Mouse (Mus musculus) ES-E14 (cell line): ENCODE measurements at regions not wholly inside any gene's neighbourhood (a gene's known extent, or its start where the extent isn't known, plus 50 kb on each side); places are given as distances from the start of the nearest gene placed in this dataset.

Experiments used
- DNase-seq: peaks from one replicate; pipeline ENCODE4 v3.0.0-alpha.2; 2013; ENCODE audit warnings: low read depth, low spot score
- H3K27ac ChIP-seq: 2 replicates; pipeline ENCODE4 v1.5.1; 2012; ENCODE audit warnings: low read depth, mild to moderate bottlenecking, low read length, moderate library complexity, mixed read lengths; ENCODE audit not compliant: poor library complexity, insufficient read depth, severe bottlenecking
- H3K36me3 ChIP-seq: 2 replicates; pipeline ENCODE4 v1.6.1; 2012; ENCODE audit warnings: mild to moderate bottlenecking, low read length, moderate library complexity, mixed read lengths; ENCODE audit not compliant: control insufficient read depth, poor library complexity, insufficient read depth, severe bottlenecking
- H3K4me1 ChIP-seq, 2 experiments: fragments of 150-350 bp in 1 of 2; sonication (generic) in 1 of 2; 2 replicates each; pipeline ENCODE4 v1.6.1; 2012; ENCODE audit warnings: low read length in 2 of 2, mild to moderate bottlenecking in 1 of 2, mixed read lengths in 1 of 2; ENCODE audit not compliant: control insufficient read depth in 2 of 2, insufficient read depth in 2 of 2, poor library complexity in 1 of 2
- H3K4me3 ChIP-seq, 2 experiments: fragments of 150-350 bp in 1 of 2; sonication (generic) in 1 of 2; 2 replicates each; pipeline ENCODE4 v1.5.1; 2012; ENCODE audit warnings: low read length in 2 of 2, low read depth in 1 of 2, mild to moderate bottlenecking in 1 of 2, mixed read lengths in 1 of 2; ENCODE audit not compliant: insufficient read depth in 1 of 2, poor library complexity in 1 of 2, severe bottlenecking in 1 of 2
- H3K9ac ChIP-seq: 2 replicates; pipeline ENCODE4 v1.6.1; 2012; ENCODE audit warnings: low read depth, mild to moderate bottlenecking, low read length, mixed read lengths; ENCODE audit not compliant: poor library complexity, insufficient read depth, severe bottlenecking
- H3K9me3 ChIP-seq: fragments of 150-350 bp; sonication (generic); 2 replicates; pipeline ENCODE4 v1.6.1; 2012; ENCODE audit warnings: low read depth, mild to moderate bottlenecking, low read length; ENCODE audit not compliant: control insufficient read depth, insufficient read depth
- CHD2 ChIP-seq: IDR thresholded peaks from 2 replicates; pipeline ENCODE4 v1.6.1; 2014; ENCODE audit warnings: mild to moderate bottlenecking, low read depth, low read length, inconsistent platforms
- HCFC1 ChIP-seq: IDR thresholded peaks from 2 replicates; pipeline ENCODE4 v1.6.1; 2012; ENCODE audit warnings: low read length, inconsistent platforms, borderline replicate concordance; ENCODE audit not compliant: insufficient read depth
- MAFK ChIP-seq: IDR thresholded peaks from 2 replicates; pipeline ENCODE4 v1.6.1; 2014; ENCODE audit warnings: mild to moderate bottlenecking, low read depth, low read length, inconsistent platforms; ENCODE audit not compliant: insufficient read depth
- ZC3H11A ChIP-seq: IDR thresholded peaks from 2 replicates; pipeline ENCODE4 v1.6.1; 2012; ENCODE audit warnings: low read depth, mild to moderate bottlenecking, inconsistent platforms, low read length, borderline replicate concordance
- ZNF384 ChIP-seq: IDR thresholded peaks from 2 replicates; pipeline ENCODE4 v1.6.1; 2012; ENCODE audit warnings: low read depth, low read length, inconsistent platforms
- in situ Hi-C, 2 experiments: fragments of 600-800 bp; cut with MboI; formaldehyde crosslinking; loops; one replicate each; pipeline ENCODE4 v1.15.1; 2025; ENCODE audit warnings: low sequenced_read_pairs in 2 of 2, inconsistent platforms in 1 of 2; ENCODE audit not compliant: unreplicated experiment in 2 of 2

GRCm38 (mm10) chr3:81530872-81531271, 401.5 kb upstream of the Ctso start:
- Histone ChIP-seq H3K9ac (no peak overlapping the region), H3K36me3 (no peaks in the 10 kb centered on the region), H3K4me1 (no peaks in the 10 kb centered on the region), H3K9me3 (no peaks in the 10 kb centered on the region), H3K27ac (no peak overlapping the region), H3K4me3 (no peak overlapping the region)
- in situ Hi-C loops, result no loop called here
- DNase-seq, result no peak
- TF ChIP-seq ZNF384 (no peak), HCFC1 (no peak), MAFK (no peak), ZC3H11A (no peak), CHD2 (no peak)

GRCm38 (mm10) chr3:81535448-81536205, 396.8 kb upstream of the Ctso start:
- Histone ChIP-seq H3K27ac (no peak overlapping the region), H3K9ac (no peak overlapping the region), H3K36me3 (no peaks in the 10 kb centered on the region), H3K4me3 (no peak overlapping the region), H3K9me3 (no peaks in the 10 kb centered on the region), H3K4me1 (no peaks in the 10 kb centered on the region)
- in situ Hi-C loops, result no loop called here
- no peak for TF ChIP-seq ZC3H11A
- TF ChIP-seq CHD2, result no peak
- TF ChIP-seq MAFK, result no peak
- no peak for TF ChIP-seq ZNF384
- no peak for TF ChIP-seq HCFC1
- DNase-seq, result no peak

GRCm38 (mm10) chr3:81554773-81555172, 377.6 kb upstream of the Ctso start:
- H3K9me3 ChIP-seq, result no peaks in the 10 kb centered on the region
- in situ Hi-C loops, result no loop called here
- H3K36me3 ChIP-seq, result no peaks in the 10 kb centered on the region
- TF ChIP-seq ZC3H11A (no peak), HCFC1 (no peak), MAFK (no peak), CHD2 (no peak), ZNF384 (no peak)
- H3K4me3 ChIP-seq, result no peak overlapping the region
- H3K4me1 ChIP-seq, result no peaks in the 10 kb centered on the region
- no peak for DNase-seq
- no peak overlapping the region for H3K27ac ChIP-seq
- no peak overlapping the region for H3K9ac ChIP-seq

GRCm38 (mm10) chr3:81562610-81563258, 369.7 kb upstream of the Ctso start:
- H3K9ac ChIP-seq, result no peak overlapping the region

More at GRCm38 (mm10) chr3:81562610-81563258, 369.7 kb upstream of the Ctso start:
- DNase-seq, result no peak
- H3K4me3 ChIP-seq, result no peak overlapping the region
- H3K9me3 ChIP-seq, result no peaks in the 10 kb centered on the region
- no peak overlapping the region for H3K27ac ChIP-seq
- H3K4me1 ChIP-seq, result no peaks in the 10 kb centered on the region
- TF ChIP-seq HCFC1 (no peak), ZNF384 (no peak), CHD2 (no peak), ZC3H11A (no peak), MAFK (no peak)
- in situ Hi-C loops, result no loop called here
- no peaks in the 10 kb centered on the region for H3K36me3 ChIP-seq
